Mouse (Mus musculus) R1 (cell line): Measurements from ENCODE around the gene Copz1.
A peak's percentile ranks its signal among the peaks of the same experiment; 100 is the strongest.

Source experiments
- DNase-seq: peaks from one replicate; pipeline ENCODE4 v3.0.0-alpha.2; 2018; ENCODE audit warnings: low read depth, low spot score

The Copz1 gene

GRCm38 (mm10) chr15:103251595-103251994, 20.9 kb upstream of the Copz1 start:
- no peak for DNase-seq

DNA sequence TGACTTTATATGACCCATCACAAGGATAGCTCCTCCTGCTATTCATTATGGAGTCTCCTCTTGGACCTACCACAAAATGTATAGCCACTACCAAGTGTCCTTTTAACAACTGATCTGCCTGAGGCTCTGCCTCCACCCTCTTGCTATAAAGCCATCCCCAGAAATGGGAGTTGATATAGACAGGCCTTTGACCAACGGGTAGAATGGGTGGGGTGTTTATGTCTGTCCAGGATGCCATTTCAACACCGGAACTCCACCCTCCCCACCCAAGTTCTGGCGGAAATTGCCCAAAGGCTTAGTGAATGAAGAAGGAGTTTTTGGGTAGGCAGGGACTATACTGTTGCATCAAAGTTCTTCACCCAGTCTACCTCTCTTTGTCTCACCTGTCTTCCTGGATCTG, 19.9 kb upstream of the Copz1 start:
- no peak for DNase-seq

- DNase-seq = no peak
Measured at GRCm38 (mm10) chr15:103253352-103253751, 19.2 kb upstream of the Copz1 start.

- no peak for DNase-seq
Measured at GRCm38 (mm10) chr15:103255169-103255568, 17.3 kb upstream of the Copz1 start.

GRCm38 (mm10) chr15:103256210-103256986, 16.1 kb upstream of the Copz1 start:
- DNase-seq = no peak

GRCm38 (mm10) chr15:103257790-103258728, 14.5 kb upstream of the Copz1 start, which contains the start of gene Nfe2:
Gene Nfe2 (minus strand): TSS chr15:103258403.
- peak; percentile 40 for DNase-seq

DNA sequence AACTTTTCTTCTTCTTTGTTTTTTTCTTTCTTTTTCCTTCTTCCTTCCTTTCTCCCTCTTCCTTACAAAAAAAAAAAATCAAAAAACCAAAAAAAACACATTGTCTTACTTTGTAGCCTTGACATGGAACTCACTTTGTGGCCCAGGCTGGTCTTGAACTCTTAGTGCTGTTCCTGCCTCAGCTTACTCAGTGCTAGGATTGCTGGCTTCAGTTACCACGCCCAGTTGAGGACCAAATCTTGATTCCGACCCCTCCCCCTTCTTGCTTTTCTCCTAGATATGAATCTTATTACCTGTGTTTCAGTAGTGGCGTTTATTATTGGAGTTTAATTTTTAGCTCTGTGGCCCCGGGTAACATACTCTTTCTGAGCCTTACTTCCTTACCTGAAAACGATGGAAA, 13.4 kb upstream of the Copz1 start:
- no peak for DNase-seq

- DNase-seq = no peak
Measured at GRCm38 (mm10) chr15:103259989-103260388, 12.5 kb upstream of the Copz1 start.

- no peak for DNase-seq
Measured at GRCm38 (mm10) chr15:103264794-103265193, 7.7 kb upstream of the Copz1 start.

- no peak for DNase-seq
Measured at GRCm38 (mm10) chr15:103268903-103269302, 3.6 kb upstream of the Copz1 start.

DNA sequence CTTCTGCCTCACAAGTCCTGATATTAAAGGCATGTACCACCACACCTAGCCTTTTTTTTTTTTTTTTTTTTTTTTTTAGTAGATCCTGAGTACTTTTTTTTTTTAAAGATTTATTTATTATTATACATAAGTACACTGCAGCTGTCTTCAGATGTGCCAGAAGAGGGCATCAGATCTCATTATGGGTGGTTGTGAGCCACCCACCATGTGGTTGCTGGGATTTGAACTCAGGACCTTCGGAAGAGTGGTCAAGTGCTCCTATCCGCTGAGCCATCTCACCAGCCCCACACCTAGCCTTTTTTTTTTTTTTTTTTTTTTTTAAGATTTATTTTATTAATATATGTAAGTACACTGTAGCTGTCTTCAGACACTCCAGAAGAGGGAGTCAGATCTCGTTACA, 3.4 kb downstream of the Copz1 start:
- DNase-seq = peak; percentile 50

DNA sequence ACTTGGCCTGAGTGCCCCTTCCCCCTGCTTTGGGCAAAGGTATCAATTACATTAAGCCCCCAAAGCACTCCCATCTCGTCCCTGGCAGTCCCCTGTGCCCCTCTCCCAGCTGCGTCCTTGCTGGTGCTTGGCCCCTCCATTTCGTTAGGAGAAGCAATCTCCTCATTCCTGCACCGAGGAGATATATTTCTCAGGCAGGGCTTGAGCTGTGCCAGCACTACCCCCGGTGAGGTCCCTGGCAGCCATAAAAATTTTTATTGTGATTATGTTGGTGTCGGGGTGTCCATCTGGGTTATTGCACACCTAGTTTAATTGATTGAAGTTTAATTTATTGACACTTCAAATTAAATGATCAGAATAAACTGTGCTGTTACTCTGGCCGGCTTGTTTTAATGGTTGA, 5.4 kb downstream of the Copz1 start:
- DNase-seq = no peak

DNA sequence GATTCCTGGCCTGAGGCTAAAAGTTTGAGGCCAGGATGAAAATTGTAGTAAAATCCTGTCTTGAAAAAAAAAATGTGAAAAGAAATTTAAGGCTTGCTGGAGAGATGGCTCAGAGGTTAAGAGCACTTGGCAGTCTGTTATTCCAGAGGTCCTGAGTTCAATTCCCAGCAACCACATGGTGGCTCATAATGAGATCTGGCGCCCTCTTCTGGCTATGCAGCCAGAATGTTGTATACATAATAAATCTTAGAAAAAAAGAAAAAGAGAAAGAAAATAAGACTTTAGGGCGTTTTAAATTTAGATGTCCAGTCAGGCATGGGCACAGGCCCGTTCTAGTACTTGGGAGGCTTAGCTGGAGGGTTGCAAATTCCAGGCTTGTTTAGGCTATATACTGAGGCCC, 7.2 kb downstream of the Copz1 start:
- DNase-seq = peak; percentile 60

GRCm38 (mm10) chr15:103280817-103281464, 8.4 kb downstream of the Copz1 start:
- DNase-seq = peak; percentile 35

DNA sequence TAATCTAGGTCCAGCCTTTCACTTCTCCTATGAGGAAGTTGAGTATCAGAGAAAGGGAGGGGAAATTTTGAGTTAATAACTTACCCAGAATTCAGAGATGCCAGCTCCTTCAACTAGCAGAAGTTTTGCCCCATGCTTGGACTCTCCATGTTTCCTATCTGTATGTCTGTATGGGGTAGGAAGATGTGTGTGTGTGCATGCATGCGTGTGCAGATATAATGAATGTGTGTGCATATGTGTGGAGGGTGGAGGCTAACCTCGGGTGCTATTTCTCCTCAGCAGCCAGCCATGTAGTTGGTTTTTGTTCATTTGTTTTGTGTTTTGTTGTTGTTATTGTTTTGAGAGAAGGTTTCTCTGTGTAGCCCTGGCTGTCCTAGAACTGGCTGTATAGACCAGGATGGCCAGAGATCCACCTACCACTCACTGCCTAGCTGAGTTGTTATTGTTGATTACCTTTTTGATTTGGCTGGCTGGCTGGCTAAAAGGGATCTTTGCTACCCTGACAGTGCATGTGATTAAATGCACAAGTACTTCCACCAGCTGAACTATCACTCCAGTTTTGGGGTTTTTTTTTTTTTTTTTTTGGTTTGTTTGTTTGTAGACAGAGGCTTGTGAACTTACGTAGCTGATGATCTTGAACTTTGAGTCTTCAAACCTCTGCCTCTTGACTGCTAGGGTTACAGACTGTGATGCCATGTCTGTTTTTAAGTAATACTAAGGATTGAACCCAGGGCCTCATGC, 9.1 kb downstream of the Copz1 start:
- DNase-seq = no peak

GRCm38 (mm10) chr15:103284066-103284465, 11.6 kb downstream of the Copz1 start:
- DNase-seq = peak; percentile 73

DNA sequence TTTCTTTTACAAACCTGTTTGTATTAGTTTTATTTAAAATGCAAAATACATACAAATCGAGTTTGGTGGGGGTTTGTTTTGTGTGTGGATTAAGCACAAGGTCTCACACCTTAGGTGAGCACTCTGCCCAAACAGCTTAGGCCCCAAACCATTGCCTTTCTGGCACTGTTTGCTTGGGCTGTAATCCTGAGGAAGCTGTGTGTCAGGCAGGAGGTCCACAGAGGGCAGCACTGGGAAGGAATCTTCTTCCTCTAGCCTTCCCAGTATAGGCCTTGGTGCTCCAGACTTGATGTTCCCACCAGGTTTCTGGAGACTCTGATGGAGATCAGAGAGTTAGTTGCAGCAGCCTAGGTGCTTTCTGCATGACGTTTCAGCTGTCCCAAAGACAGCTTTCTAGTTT, 12.1 kb downstream of the Copz1 start:
- DNase-seq = no peak

DNA sequence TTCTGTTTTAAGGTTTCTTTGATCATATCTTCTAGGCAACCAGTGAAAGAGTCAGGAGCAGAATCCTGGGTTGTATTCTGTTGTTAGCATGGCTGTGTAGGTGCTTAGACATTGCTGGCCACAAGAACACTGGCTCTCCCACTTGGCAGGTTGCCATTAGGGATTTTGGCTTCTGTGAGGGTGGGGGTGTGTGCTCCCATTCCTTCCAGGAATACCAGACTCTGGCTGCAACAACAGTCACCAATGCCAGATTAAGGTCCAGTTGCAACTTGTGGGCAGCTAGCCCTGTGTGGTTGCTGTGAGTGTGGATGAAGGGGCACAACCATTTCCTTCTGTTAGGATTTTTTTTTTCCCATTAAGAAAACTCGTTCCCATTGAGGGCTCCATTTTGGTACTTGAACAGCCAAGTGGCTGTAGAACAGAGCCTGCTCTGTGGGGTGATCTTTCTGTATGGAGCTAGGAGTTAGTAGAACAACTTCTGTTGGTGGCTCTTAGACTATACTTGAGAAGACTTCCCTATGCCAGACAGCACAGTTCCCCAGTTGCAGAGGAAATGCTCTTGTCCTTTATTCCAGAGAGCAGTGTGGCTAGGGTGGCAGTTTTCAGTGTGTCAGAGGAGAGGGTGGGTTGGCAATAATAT, 13.4 kb downstream of the Copz1 start:
- no peak for DNase-seq

GRCm38 (mm10) chr15:103289600-103289999, 17.1 kb downstream of the Copz1 start:
- DNase-seq = no peak

GRCm38 (mm10) chr15:103290417-103290816, 17.9 kb downstream of the Copz1 start:
- DNase-seq = no peak

DNA sequence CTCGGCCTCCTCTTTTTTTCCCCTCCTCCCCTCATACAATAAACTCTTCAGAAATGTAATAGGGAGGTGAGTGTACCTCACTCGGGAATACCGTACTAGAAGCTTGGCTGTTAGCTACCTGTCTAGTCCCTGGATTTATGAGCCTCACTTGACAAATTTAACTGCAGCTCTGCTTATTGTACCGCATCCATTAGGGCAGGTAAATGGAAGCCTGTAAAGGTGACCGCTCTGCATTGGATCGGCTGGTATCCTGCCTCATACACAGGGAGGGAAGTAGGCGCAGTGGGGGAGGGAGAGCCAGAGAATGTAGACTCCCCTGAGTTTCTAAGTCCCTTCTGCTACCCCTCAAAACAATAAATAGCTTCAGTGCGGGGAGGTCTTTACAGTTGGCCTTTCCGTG, 18.3 kb downstream of the Copz1 start:
- DNase-seq = no peak
